Mouse (Mus musculus) thymus, postnatal 10 days (tissue): ENCODE results near the gene Vmn2r96.
"Not testable (repeated sequence)": the region's sequence is repeated elsewhere in the genome, so short reads cannot be mapped to it uniquely, and the experiment has no call there.

Experiments used
- DNase-seq, 2 experiments: peaks; one replicate each; pipeline ENCODE4 v3.0.0; 2021; ENCODE audit warnings: low spot score in 2 of 2

Vmn2r96 gene

GRCm38 (mm10) chr17:18572851-18573250 lies at the start of gene Vmn2r96:
TSS of gene Vmn2r96 (plus strand) at chr17:18573151.
- DNase-seq, result not testable (repeated sequence)

- no peak for DNase-seq
Observed at GRCm38 (mm10) chr17:18523371-18523770, 49.6 kb upstream of the Vmn2r96 start.

- DNase-seq, result no peak
Observed at GRCm38 (mm10) chr17:18523991-18524390, 49.0 kb upstream of the Vmn2r96 start.

GRCm38 (mm10) chr17:18558212-18559158 lies 14.5 kb upstream of the Vmn2r96 start:
- not testable (repeated sequence) for DNase-seq

- not testable (repeated sequence) for DNase-seq
Observed at GRCm38 (mm10) chr17:18566186-18566585, 6.8 kb upstream of the Vmn2r96 start.

- not testable (repeated sequence) for DNase-seq
Observed at GRCm38 (mm10) chr17:18615151-18615550, 42.2 kb downstream of the Vmn2r96 start.

- no peak for DNase-seq
Observed at GRCm38 (mm10) chr17:18626532-18626931, 53.6 kb downstream of the Vmn2r96 start.
